Mouse (Mus musculus) cerebellum, postnatal 10 days (tissue): ENCODE measurements around the gene Msantd3.
A peak's percentile ranks its signal among the peaks of the same experiment; 100 is the strongest.

Experiments used
- DNase-seq, 2 experiments: peaks; one replicate each; pipeline ENCODE4 v3.0.0; 2021; ENCODE audit warnings: mixed read lengths in 2 of 2

The Msantd3 gene

GRCm38 (mm10) chr4:48555729-48556128 lies 16.0 kb downstream of the Msantd3 start:
- DNase-seq, result peak; percentile 77 to 82

GRCm38 (mm10) chr4:48559652-48560051 lies 19.9 kb downstream of the Msantd3 start:
- DNase-seq, result peak in 1 of 2 experiments; percentile 25

- no peak for DNase-seq
Observed at GRCm38 (mm10) chr4:48561824-48562223, 22.1 kb downstream of the Msantd3 start.

- DNase-seq, result no peak
Observed at GRCm38 (mm10) chr4:48564962-48565361, 25.2 kb downstream of the Msantd3 start.

GRCm38 (mm10) chr4:48576361-48576760 lies 36.6 kb downstream of the Msantd3 start:
- DNase-seq, result no peak

- DNase-seq, result no peak
Observed at GRCm38 (mm10) chr4:48577831-48578230, 38.1 kb downstream of the Msantd3 start.

GRCm38 (mm10) chr4:48578399-48578798 lies 38.7 kb downstream of the Msantd3 start:
- DNase-seq, result peak; percentile 46 to 59

- DNase-seq, result no peak
Observed at GRCm38 (mm10) chr4:48579475-48580110, 39.9 kb downstream of the Msantd3 start.

GRCm38 (mm10) chr4:48581201-48581600 lies 41.5 kb downstream of the Msantd3 start:
- DNase-seq, result peak; percentile 20 to 45

- DNase-seq, result no peak
Observed at GRCm38 (mm10) chr4:48581993-48582392, 42.3 kb downstream of the Msantd3 start.

GRCm38 (mm10) chr4:48582941-48583340 lies 43.2 kb downstream of the Msantd3 start:
- peak in 1 of 2 experiments; percentile 23 for DNase-seq

- peak in 1 of 2 experiments; percentile 87 for DNase-seq
Observed at GRCm38 (mm10) chr4:48584421-48585240, 44.9 kb downstream of the Msantd3 start, which contains the start of gene Tmeff1. Gene Tmeff1, plus strand, starts transcription at chr4:48585174.

- DNase-seq, result peak in 1 of 2 experiments; percentile 81
Observed at GRCm38 (mm10) chr4:48585241-48586098, 45.7 kb downstream of the Msantd3 start.

- DNase-seq, result peak; percentile 59
Observed at GRCm38 (mm10) chr4:48586099-48586821, 46.5 kb downstream of the Msantd3 start.

GRCm38 (mm10) chr4:48587526-48587925 lies 47.8 kb downstream of the Msantd3 start:
- DNase-seq, result peak; percentile 45 to 47

- DNase-seq, result no peak
Observed at GRCm38 (mm10) chr4:48588576-48588975, 48.8 kb downstream of the Msantd3 start.

- no peak for DNase-seq
Observed at GRCm38 (mm10) chr4:48590862-48591261, 51.1 kb downstream of the Msantd3 start.

GRCm38 (mm10) chr4:48591390-48591789 lies 51.7 kb downstream of the Msantd3 start:
- DNase-seq, result no peak

GRCm38 (mm10) chr4:48592328-48592727 lies 52.6 kb downstream of the Msantd3 start:
- DNase-seq, result no peak

GRCm38 (mm10) chr4:48592844-48593243 lies 53.1 kb downstream of the Msantd3 start:
- no peak for DNase-seq

- no peak for DNase-seq
Observed at GRCm38 (mm10) chr4:48596111-48596510, 56.4 kb downstream of the Msantd3 start.

- no peak for DNase-seq
Observed at GRCm38 (mm10) chr4:48605650-48606049, 65.9 kb downstream of the Msantd3 start.
